Mouse (Mus musculus) lung, postnatal 0 days (tissue): ENCODE measurements around the gene Ube2q1. TPM values are rescaled to one million over a fixed set of nuclear protein-coding genes. Genes with fewer than 3 reads are reported as not detected.

Experiments used
- ATAC-seq: fragments of 200-750 bp; cut with Nextera tagmentation; 2 replicates; pipeline ENCODE4 v1.8.0; 2017; ENCODE audit warnings: moderate library complexity
- DNase-seq: peaks from one replicate; pipeline ENCODE4 v3.0.0-alpha.2; 2016; ENCODE audit warnings: low spot score
- H3K27ac ChIP-seq: fragments of 300-500 bp; sonication (generic); 2 replicates; pipeline ENCODE4 v1.5.1; 2014; ENCODE audit warnings: antibody characterized with exemption, mild to moderate bottlenecking, low read length, mixed read lengths
- H3K27me3 ChIP-seq: fragments of 300-500 bp; sonication (generic); replicated peaks from 2 replicates; pipeline ENCODE4 v1.6.1; 2014; ENCODE audit warnings: low read length, mixed read lengths; ENCODE audit not compliant: insufficient read depth
- H3K36me3 ChIP-seq: fragments of 300-500 bp; sonication (generic); 2 replicates; pipeline ENCODE4 v1.6.1; 2014; ENCODE audit warnings: low read length, mixed read lengths; ENCODE audit not compliant: insufficient read depth
- H3K4me1 ChIP-seq: fragments of 300-500 bp; sonication (generic); 2 replicates; pipeline ENCODE4 v1.6.1; 2014; ENCODE audit warnings: antibody characterized with exemption, low read depth, low read length, mixed read lengths; ENCODE audit not compliant: insufficient read depth
- H3K4me2 ChIP-seq: fragments of 300-500 bp; sonication (generic); replicated peaks from 2 replicates; pipeline ENCODE4 v1.6.1; 2014; ENCODE audit warnings: low read depth, mild to moderate bottlenecking, low read length, moderate library complexity, mixed read lengths
- H3K4me3 ChIP-seq: fragments of 300-500 bp; sonication (generic); 2 replicates; pipeline ENCODE4 v1.5.1; 2014; ENCODE audit warnings: low read depth, low read length
- H3K9ac ChIP-seq: fragments of 300-500 bp; sonication (generic); replicated peaks from 2 replicates; pipeline ENCODE4 v1.6.1; 2014; ENCODE audit warnings: low read depth, mild to moderate bottlenecking
- H3K9me3 ChIP-seq: fragments of 300-500 bp; sonication (generic); 2 replicates; pipeline ENCODE4 v1.6.1; 2016; ENCODE audit warnings: low read length, mixed read lengths
- CTCF ChIP-seq: IDR thresholded peaks from 2 replicates; pipeline ENCODE4 v1.5.1; 2016; ENCODE audit warnings: antibody characterized with exemption, mild to moderate bottlenecking
- EP300 ChIP-seq: IDR thresholded peaks from 2 replicates; pipeline ENCODE4 v1.6.1; 2016; ENCODE audit warnings: antibody characterized with exemption, mild to moderate bottlenecking, control low read depth
- WGBS: fragments of 180-500 bp; shearing (Covaris S2); extraction: QIAGEN DNeasy Blood & Tissue Kit; methylation state at CpG from one replicate; pipeline ENCODE4 v1.1.7; 2014; 5-methylcytosine and 5-hydroxymethylcytosine counted together
- polyA plus RNA-seq: library from polyadenylated mRNA; unstranded; fragments of >200 nt; fragmentation: Nextera tagmentation; extraction: Ambion mirVana; gene quantifications from 2 replicates; pipeline ENCODE4 v1.2.1, GENCODE M21; 2015

The Ube2q1 gene
- polyA plus RNA-seq, 1 experiment from 2014 or later = 12.4 TPM

DNA sequence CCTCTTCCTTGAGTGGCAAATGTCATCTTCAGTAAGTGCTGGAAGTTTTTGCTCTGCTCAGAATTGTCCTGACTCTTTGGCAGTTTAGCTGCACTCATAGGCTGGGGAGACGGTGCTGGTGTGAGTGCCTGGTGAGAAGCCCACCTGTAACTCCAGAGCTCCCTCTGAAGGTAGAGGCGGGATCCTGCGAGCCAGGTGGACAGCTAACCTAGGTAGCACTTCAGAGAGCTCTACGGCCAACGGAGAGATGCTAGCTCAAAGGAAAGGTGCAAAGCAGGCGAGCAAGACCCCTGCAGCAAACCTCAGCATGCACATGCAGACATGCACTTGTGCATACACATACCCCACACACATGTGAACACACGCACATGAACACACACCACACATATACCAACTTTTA is 40.6 kb downstream of the Ube2q1 start:
- Histone ChIP-seq H3K4me1 (no peaks in the 10 kb centered on the region), H3K9me3 (no peaks in the 10 kb centered on the region), H3K27ac (no peak overlapping the region), H3K27me3 (no peaks in the 10 kb centered on the region), H3K4me2 (no peak overlapping the region), H3K4me3 (no peak overlapping the region), H3K9ac (no peak overlapping the region), H3K36me3 (no peaks in the 10 kb centered on the region)
- TF ChIP-seq EP300 (no peak), CTCF (no peak)
- DNase-seq (no peak), ATAC-seq (no peak)
- 72% methylated on average over 7 of the region's 7 CpGs for WGBS

- Histone ChIP-seq H3K4me2 (no peak overlapping the region), H3K9me3 (no peaks in the 10 kb centered on the region), H3K36me3 (no peaks in the 10 kb centered on the region), H3K9ac (no peak overlapping the region), H3K27ac (no peak overlapping the region), H3K27me3 (no peaks in the 10 kb centered on the region), H3K4me1 (no peaks in the 10 kb centered on the region), H3K4me3 (no peak overlapping the region)
- TF ChIP-seq EP300 (no peak), CTCF (peak; percentile 72)
- ATAC-seq (no peak), DNase-seq (no peak)
- 51% methylated on average over 4 of the region's 4 CpGs for WGBS
Measured at GRCm38 (mm10) chr3:89817056-89817455, 43.6 kb downstream of the Ube2q1 start.

DNA sequence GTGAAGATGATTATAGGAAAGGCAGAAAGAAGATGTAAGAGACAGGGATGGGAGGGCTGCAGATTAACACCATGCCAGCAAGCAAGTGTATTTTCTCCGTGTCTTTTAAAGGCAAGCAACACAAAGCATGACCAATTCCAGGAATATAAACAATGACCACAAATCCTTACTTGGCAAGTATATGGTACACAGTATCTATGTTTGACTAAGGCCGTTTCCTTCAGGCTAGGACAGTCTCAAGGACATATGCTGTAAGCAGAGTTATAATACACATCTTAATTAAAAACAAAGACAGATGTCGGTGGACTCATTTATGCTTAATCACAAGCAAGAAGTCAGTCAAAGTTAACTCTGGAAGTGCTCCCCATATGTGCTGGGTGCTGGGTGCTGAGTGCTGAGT is 45.2 kb downstream of the Ube2q1 start:
- Histone ChIP-seq H3K36me3 (no peaks in the 10 kb centered on the region), H3K4me2 (no peak overlapping the region), H3K9me3 (no peaks in the 10 kb centered on the region), H3K4me1 (no peaks in the 10 kb centered on the region), H3K27me3 (no peaks in the 10 kb centered on the region), H3K4me3 (no peak overlapping the region), H3K27ac (no peak overlapping the region), H3K9ac (no peak overlapping the region)
- DNase-seq (no peak), ATAC-seq (0 out of 2 replicates have a peak, but pooled peaks have one; percentile 40)
- TF ChIP-seq CTCF (no peak), EP300 (peak; percentile 65)
- 44% methylated on average over 3 of the region's 3 CpGs for WGBS

DNA sequence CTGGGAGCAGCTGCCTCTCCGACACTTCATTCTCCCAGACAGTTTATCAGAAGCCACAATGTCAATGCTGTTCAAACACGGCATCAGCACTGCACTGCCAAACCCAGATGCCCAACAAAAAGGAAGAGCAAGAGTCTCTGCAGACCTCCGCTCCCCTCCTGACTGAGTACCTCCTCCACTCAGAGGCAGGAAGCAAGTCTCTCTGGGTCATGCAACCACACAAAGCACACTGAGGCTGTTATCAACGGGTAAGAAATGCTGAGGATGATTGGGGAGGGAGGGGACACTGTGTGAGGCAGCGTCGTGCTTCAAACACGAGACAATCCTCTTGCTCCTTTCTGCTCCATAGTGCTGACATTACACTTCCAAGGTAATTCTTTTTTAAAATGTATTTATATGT is 46.5 kb downstream of the Ube2q1 start:
- Histone ChIP-seq H3K27ac (no peak overlapping the region), H3K9me3 (no peaks in the 10 kb centered on the region), H3K9ac (no peak overlapping the region), H3K4me3 (no peak overlapping the region), H3K4me1 (no peaks in the 10 kb centered on the region), H3K36me3 (no peaks in the 10 kb centered on the region), H3K4me2 (no peak overlapping the region), H3K27me3 (no peaks in the 10 kb centered on the region)
- WGBS = 36% methylated on average over 7 of the region's 7 CpGs
- ATAC-seq (no peak), DNase-seq (no peak)
- TF ChIP-seq EP300 = no peak
- TF ChIP-seq CTCF = no peak

- Histone ChIP-seq H3K4me2 (no peak overlapping the region), H3K4me1 (no peaks in the 10 kb centered on the region), H3K9me3 (no peaks in the 10 kb centered on the region), H3K27me3 (no peaks in the 10 kb centered on the region), H3K27ac (no peak overlapping the region), H3K9ac (no peak overlapping the region), H3K36me3 (no peaks in the 10 kb centered on the region), H3K4me3 (no peak overlapping the region)
- TF ChIP-seq CTCF = no peak
- TF ChIP-seq EP300 = no peak
- WGBS = 77% methylated on average over 12 of the region's 12 CpGs
- DNase-seq = no peak
- ATAC-seq = no peak
Measured at GRCm38 (mm10) chr3:89820311-89821095, 47.1 kb downstream of the Ube2q1 start.

DNA sequence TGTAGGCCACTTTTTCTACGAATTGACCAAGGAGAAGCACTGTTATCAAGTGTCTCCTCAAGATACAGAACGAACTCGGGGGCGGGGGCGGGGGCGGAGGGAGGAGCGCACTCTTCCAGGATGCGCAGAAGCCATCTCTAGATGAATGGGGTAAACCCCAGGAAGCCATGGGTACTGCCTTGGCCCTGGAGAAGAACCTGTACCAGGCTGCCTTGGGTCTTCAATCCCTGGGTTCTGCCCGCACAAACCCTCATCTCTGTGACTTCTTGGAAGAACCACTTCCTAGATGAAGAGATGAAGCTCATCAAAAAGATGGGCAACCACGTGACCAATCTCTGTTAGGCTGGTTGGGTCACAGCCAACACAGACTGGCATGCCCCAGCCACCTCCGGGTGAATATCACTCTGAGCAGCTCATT is 47.7 kb downstream of the Ube2q1 start:
- no peak overlapping the region for H3K4me2 ChIP-seq
- no peaks in the 10 kb centered on the region for H3K4me1 ChIP-seq
- no peak for TF ChIP-seq CTCF
- no peak for TF ChIP-seq EP300
- DNase-seq (no peak), ATAC-seq (no peak)
- no peaks in the 10 kb centered on the region for H3K27me3 ChIP-seq
- H3K36me3 ChIP-seq = no peaks in the 10 kb centered on the region
- no peak overlapping the region for H3K4me3 ChIP-seq
- 86% methylated on average over 11 of the region's 11 CpGs for WGBS
- no peaks in the 10 kb centered on the region for H3K9me3 ChIP-seq
- no peak overlapping the region for H3K9ac ChIP-seq
- no peak overlapping the region for H3K27ac ChIP-seq
